Mouse (Mus musculus) ovary, adult 18-20 months (tissue): Measurements from ENCODE around the gene Vps4b.

Experiments used
- DNase-seq: peaks from one replicate; pipeline ENCODE4 v3.0.0; 2022; ENCODE audit warnings: low spot score, mixed read lengths

Gene Vps4b

GRCm38 (mm10) chr1:106796542-106796924 is at the start of gene Vps4b:
Gene Vps4b, minus strand, starts transcription at chr1:106796728.
- peak; percentile 89 for DNase-seq

GRCm38 (mm10) chr1:106828784-106829183 is 32.3 kb upstream of the Vps4b start:
- no peak for DNase-seq

- DNase-seq, result no peak
Measured at GRCm38 (mm10) chr1:106822297-106822696, 25.8 kb upstream of the Vps4b start.

- no peak for DNase-seq
Measured at GRCm38 (mm10) chr1:106818323-106818722, 21.8 kb upstream of the Vps4b start.

GRCm38 (mm10) chr1:106816766-106817165 is 20.2 kb upstream of the Vps4b start:
- no peak for DNase-seq

- DNase-seq, result no peak
Measured at GRCm38 (mm10) chr1:106815265-106815664, 18.7 kb upstream of the Vps4b start.

GRCm38 (mm10) chr1:106814864-106815263 is 18.3 kb upstream of the Vps4b start:
- no peak for DNase-seq

- no peak for DNase-seq
Measured at GRCm38 (mm10) chr1:106799931-106800330, 3.4 kb upstream of the Vps4b start.

GRCm38 (mm10) chr1:106799406-106799805 is 2.9 kb upstream of the Vps4b start:
- no peak for DNase-seq

- DNase-seq, result no peak
Measured at GRCm38 (mm10) chr1:106796987-106797779, 655 bp upstream of the Vps4b start.

- peak; percentile 33 for DNase-seq
Measured at GRCm38 (mm10) chr1:106795634-106796541, 640 bp downstream of the Vps4b start.

GRCm38 (mm10) chr1:106774896-106775295 is 21.6 kb downstream of the Vps4b start:
- DNase-seq, result no peak

- no peak for DNase-seq
Measured at GRCm38 (mm10) chr1:106774092-106774491, 22.4 kb downstream of the Vps4b start.

- DNase-seq, result no peak
Measured at GRCm38 (mm10) chr1:106768773-106769172, 27.8 kb downstream of the Vps4b start.

- DNase-seq, result no peak
Measured at GRCm38 (mm10) chr1:106765771-106766170, 30.8 kb downstream of the Vps4b start.

GRCm38 (mm10) chr1:106764846-106765245 is 31.7 kb downstream of the Vps4b start:
- DNase-seq, result no peak

- DNase-seq, result no peak
Measured at GRCm38 (mm10) chr1:106764281-106764680, 32.2 kb downstream of the Vps4b start.

GRCm38 (mm10) chr1:106760750-106761149 is 35.8 kb downstream of the Vps4b start:
- DNase-seq, result no peak

- DNase-seq, result peak; percentile 97
Measured at GRCm38 (mm10) chr1:106759572-106760435, 36.7 kb downstream of the Vps4b start, which contains the start of gene Kdsr. Gene Kdsr, minus strand, starts transcription at chr1:106759727.

- peak; percentile 31 for DNase-seq
Measured at GRCm38 (mm10) chr1:106758734-106759571, 37.6 kb downstream of the Vps4b start.

- DNase-seq, result no peak
Measured at GRCm38 (mm10) chr1:106756633-106757032, 39.9 kb downstream of the Vps4b start.
